In the genomic region with DNA sequence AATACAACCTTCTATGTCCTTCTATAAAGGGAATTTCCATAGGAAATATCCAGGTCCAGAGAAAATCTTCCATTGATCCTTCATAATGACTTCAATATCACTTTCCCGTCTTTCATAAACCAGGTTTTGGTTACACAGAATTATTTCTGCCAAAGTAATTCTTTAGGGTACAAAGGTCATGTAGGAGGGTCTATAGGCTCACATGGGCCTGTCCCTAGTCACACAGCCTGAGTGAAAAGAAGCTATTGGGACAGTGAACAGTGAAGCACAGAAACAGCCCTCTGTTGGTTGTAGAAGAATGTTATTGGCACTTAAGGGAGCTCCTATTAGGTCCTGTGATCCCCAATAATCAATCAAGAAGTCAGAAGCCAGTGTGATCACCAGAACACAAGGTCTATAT, we compare ENCODE assay signal across 18 mouse cellular contexts. TPM values are rescaled to one million over a fixed set of nuclear protein-coding genes. Genes with fewer than 3 reads are reported as not detected.
"Had no signal": no experiment of that assay in that cellular context is flagged by ENCODE, and none has a peak within 500 bp of the region (broad histone marks: within the 10 kb centered on the region; RNA-seq: fewer than 3 reads in every experiment).

No protein-coding gene starts in this region.

- ATAC-seq: midbrain, embryonic 16.5 days had no signal

- H3K4me3 ChIP-seq: midbrain, embryonic 10.5 days; midbrain, embryonic 12.5 days; neural tube, embryonic 12.5 days had no signal

- H3K9ac ChIP-seq: liver, embryonic 14.5 days; lung, embryonic 14.5 days; midbrain, embryonic 12.5 days; neural tube, embryonic 12.5 days had no signal

- DNase-seq: lung, adult 18-20 months; lung, embryonic 14.5 days; lung, postnatal 10 days; lung, postnatal 4 days; right cerebral cortex, adult 18-20 months; right cerebral cortex, postnatal 25 days; right cerebral cortex, postnatal 4 days; spleen, adult 18-20 months; thymus, adult 18-20 months; thymus, postnatal 25 days had no signal

- H3K36me3 ChIP-seq: midbrain, embryonic 10.5 days; midbrain, embryonic 12.5 days; neural tube, embryonic 12.5 days had no signal

- H3K4me1 ChIP-seq: midbrain, embryonic 10.5 days; midbrain, embryonic 12.5 days; neural tube, embryonic 12.5 days had no signal

- H3K27me3 ChIP-seq: midbrain, embryonic 12.5 days; neural tube, embryonic 12.5 days had no signal

- H3K27ac ChIP-seq: liver, embryonic 14.5 days; midbrain, embryonic 10.5 days; midbrain, embryonic 12.5 days; neural tube, embryonic 12.5 days had no signal

- H3K9me3 ChIP-seq: midbrain, embryonic 10.5 days; midbrain, embryonic 12.5 days; neural tube, embryonic 12.5 days had no signal

- H3K4me2 ChIP-seq: lung, embryonic 14.5 days; midbrain, embryonic 12.5 days; neural tube, embryonic 12.5 days had no signal

RNA-seq across cellular contexts. Expression of a gene that starts 16.8 kb away (rescaled TPM):
- total RNA-seq: megakaryocyte, adult 5-6 weeks; megakaryocyte-erythroid progenitor cell, adult 5-6 weeks; neutrophil, adult 5-6 weeks had no signal
